Mouse (Mus musculus) heart, embryonic 12.5 days (tissue): ENCODE results near the gene Sptan1. TPM values are rescaled to one million over a fixed set of nuclear protein-coding genes. Genes with fewer than 3 reads are reported as not detected.

ENCODE experiments used
- ATAC-seq: fragments of 200-750 bp; cut with Nextera tagmentation; 2 replicates; pipeline ENCODE4 v1.8.0; 2017; ENCODE audit warnings: moderate TSS enrichment, moderate library complexity; ENCODE audit not compliant: insufficient number of reproducible peaks, low FRiP score
- H3K27ac ChIP-seq: fragments of 300-500 bp; sonication (generic); 2 replicates; pipeline ENCODE4 v1.5.1; 2016; ENCODE audit warnings: mild to moderate bottlenecking, moderate library complexity; ENCODE audit not compliant: poor library complexity, severe bottlenecking
- H3K27me3 ChIP-seq: fragments of 300-500 bp; sonication (generic); replicated peaks from 2 replicates; pipeline ENCODE4 v1.6.1; 2016; ENCODE audit warnings: mild to moderate bottlenecking, moderate library complexity
- H3K36me3 ChIP-seq: fragments of 300-500 bp; sonication (generic); 2 replicates; pipeline ENCODE4 v1.6.1; 2016; ENCODE audit warnings: mild to moderate bottlenecking, moderate library complexity
- H3K4me1 ChIP-seq: fragments of 300-500 bp; sonication (generic); replicated peaks from 2 replicates; pipeline ENCODE4 v1.6.1; 2016; ENCODE audit warnings: mild to moderate bottlenecking
- H3K4me2 ChIP-seq: fragments of 300-500 bp; sonication (generic); 2 replicates; pipeline ENCODE4 v1.6.1; 2016; ENCODE audit warnings: mild to moderate bottlenecking, moderate library complexity
- H3K4me3 ChIP-seq: fragments of 300-500 bp; sonication (generic); 2 replicates; pipeline ENCODE4 v1.5.1; 2016; ENCODE audit warnings: mild to moderate bottlenecking
- H3K9ac ChIP-seq: fragments of 300-500 bp; sonication (generic); 2 replicates; pipeline ENCODE4 v1.6.1; 2016; ENCODE audit warnings: mild to moderate bottlenecking, moderate library complexity
- H3K9me3 ChIP-seq: fragments of 300-500 bp; sonication (generic); replicated peaks from 2 replicates; pipeline ENCODE4 v1.6.1; 2016; ENCODE audit warnings: mild to moderate bottlenecking, moderate library complexity
- WGBS: fragments of 180-500 bp; shearing (Covaris S2); methylation state at CpG from one replicate; pipeline ENCODE4 v1.1.7; 2016; 5-methylcytosine and 5-hydroxymethylcytosine counted together
- polyA plus RNA-seq: library from polyadenylated mRNA; unstranded; fragments of >200 nt; fragmentation: Nextera tagmentation; extraction: Ambion mirVana; gene quantifications from 2 replicates; pipeline ENCODE4 v1.2.1, GENCODE M21; 2016

Sptan1 gene
- polyA plus RNA-seq, 1 experiment from 2014 or later = 124 TPM

DNA sequence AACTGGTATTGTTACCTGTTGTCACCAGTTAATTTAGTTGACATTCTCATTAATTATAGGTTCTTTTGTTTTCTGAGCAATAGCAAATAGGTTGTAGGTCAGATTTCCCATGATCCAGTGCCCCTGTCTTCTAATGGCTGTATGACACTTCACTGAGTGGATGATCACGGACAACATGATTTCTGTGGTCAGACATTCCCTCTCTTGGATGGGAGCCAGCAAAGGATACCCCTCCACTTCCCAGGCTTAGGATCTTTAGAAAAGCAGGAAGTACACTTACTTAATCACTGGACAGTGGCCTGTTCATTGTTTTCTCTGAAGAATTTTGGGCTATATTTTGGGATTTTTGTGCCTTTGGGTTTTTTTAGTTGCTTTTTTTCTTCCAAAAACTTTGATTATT, 43.7 kb downstream of the Sptan1 start:
- WGBS = 43% methylated on average over 1 of the region's 1 CpGs
- H3K4me2 ChIP-seq = no peak overlapping the region
- no peak overlapping the region for H3K27ac ChIP-seq
- H3K9me3 ChIP-seq = no peaks in the 10 kb centered on the region
- peaks cover 96% of the 10 kb centered on the region for H3K36me3 ChIP-seq
- H3K9ac ChIP-seq = no peak overlapping the region
- no peak for ATAC-seq
- H3K4me1 ChIP-seq = no peaks in the 10 kb centered on the region
- no peak overlapping the region for H3K4me3 ChIP-seq
- no peaks in the 10 kb centered on the region for H3K27me3 ChIP-seq

DNA sequence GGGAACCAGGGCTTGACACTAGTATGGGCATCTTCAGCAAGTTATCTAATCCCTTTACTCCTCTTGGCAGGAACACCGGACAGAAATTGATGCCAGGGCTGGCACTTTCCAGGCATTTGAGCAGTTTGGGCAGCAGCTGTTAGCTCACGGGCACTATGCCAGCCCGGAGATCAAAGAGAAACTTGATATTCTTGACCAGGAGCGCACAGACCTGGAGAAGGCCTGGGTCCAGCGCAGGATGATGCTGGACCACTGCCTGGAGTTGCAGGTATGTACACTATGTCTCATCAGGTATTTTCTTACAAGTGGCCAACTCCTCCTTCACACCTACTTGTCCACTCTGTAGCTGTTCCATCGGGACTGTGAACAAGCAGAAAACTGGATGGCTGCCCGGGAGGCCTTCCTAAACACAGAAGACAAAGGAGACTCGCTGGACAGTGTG, 45.5 kb downstream of the Sptan1 start:
- Histone ChIP-seq H3K27me3 (no peaks in the 10 kb centered on the region), H3K4me3 (no peak overlapping the region), H3K4me1 (no peaks in the 10 kb centered on the region), H3K9me3 (no peaks in the 10 kb centered on the region), H3K4me2 (no peak overlapping the region), H3K9ac (no peak overlapping the region), H3K27ac (no peak overlapping the region), H3K36me3 (peaks cover 97% of the 10 kb centered on the region)
- 86% methylated on average over 8 of the region's 8 CpGs for WGBS
- no peak for ATAC-seq

DNA sequence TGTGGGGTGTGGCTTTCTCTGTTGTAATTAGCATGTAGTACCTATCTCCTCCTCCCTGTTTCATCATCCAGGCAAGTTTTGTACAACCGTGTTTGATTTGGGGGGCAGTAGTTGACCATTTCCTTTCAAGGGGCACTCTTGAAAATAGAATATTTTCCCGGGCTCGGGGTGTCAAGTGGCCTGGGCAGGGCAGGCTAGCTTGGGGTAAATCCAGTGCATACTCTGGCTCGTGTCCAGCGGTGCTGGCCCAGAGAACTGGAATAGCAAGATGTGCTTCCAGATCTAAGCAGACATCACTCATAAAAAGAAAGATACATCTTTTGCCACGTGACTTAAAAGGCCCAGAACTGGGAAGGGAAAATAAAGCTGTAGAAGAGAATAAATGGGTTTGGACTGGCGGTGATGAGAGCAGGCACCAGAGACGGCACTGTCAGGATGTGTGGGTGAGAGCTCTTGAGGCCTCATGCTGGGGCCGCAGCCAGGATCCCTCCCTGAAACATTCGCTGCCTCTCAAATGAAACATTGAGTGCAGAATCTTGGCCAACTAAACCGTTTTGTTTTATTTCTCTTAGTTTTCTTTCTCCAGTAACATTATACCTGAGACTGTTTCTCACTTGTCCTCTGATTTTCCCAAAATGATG, 49.1 kb downstream of the Sptan1 start:
- WGBS = 81% methylated on average over 11 of the region's 11 CpGs
- Histone ChIP-seq H3K4me1 (no peaks in the 10 kb centered on the region), H3K9me3 (no peaks in the 10 kb centered on the region), H3K9ac (no peak overlapping the region), H3K27me3 (no peaks in the 10 kb centered on the region), H3K27ac (no peak overlapping the region), H3K4me3 (no peak overlapping the region), H3K36me3 (peaks cover 97% of the 10 kb centered on the region), H3K4me2 (no peak overlapping the region)
- ATAC-seq = no peak

- no peak for ATAC-seq
- no peak overlapping the region for H3K27ac ChIP-seq
- H3K27me3 ChIP-seq = no peaks in the 10 kb centered on the region
- no peaks in the 10 kb centered on the region for H3K4me1 ChIP-seq
- no peaks in the 10 kb centered on the region for H3K9me3 ChIP-seq
- no peak overlapping the region for H3K4me2 ChIP-seq
- H3K4me3 ChIP-seq = no peak overlapping the region
- 80% methylated on average over 4 of the region's 4 CpGs for WGBS
- peaks cover 99% of the 10 kb centered on the region for H3K36me3 ChIP-seq
- H3K9ac ChIP-seq = no peak overlapping the region
Observed at GRCm38 (mm10) chr2:30025454-30025853, 60.1 kb downstream of the Sptan1 start.

GRCm38 (mm10) chr2:30026997-30027396, 61.6 kb downstream of the Sptan1 start:
- ATAC-seq = no peak

GRCm38 (mm10) chr2:30032244-30032846, 67.0 kb downstream of the Sptan1 start:
- Histone ChIP-seq H3K4me1 (no peaks in the 10 kb centered on the region), H3K27ac (no peak overlapping the region), H3K4me2 (no peak overlapping the region), H3K9ac (no peak overlapping the region), H3K4me3 (no peak overlapping the region), H3K27me3 (no peaks in the 10 kb centered on the region), H3K36me3 (peaks cover 65% of the 10 kb centered on the region), H3K9me3 (no peaks in the 10 kb centered on the region)
- ATAC-seq = no peak
- 51% methylated on average over 11 of the region's 11 CpGs for WGBS

More at GRCm38 (mm10) chr2:30026997-30027396, 61.6 kb downstream of the Sptan1 start:
- Histone ChIP-seq H3K27ac (no peak overlapping the region), H3K4me1 (no peaks in the 10 kb centered on the region), H3K9me3 (no peaks in the 10 kb centered on the region), H3K36me3 (peaks cover 100% of the 10 kb centered on the region), H3K4me2 (no peak overlapping the region), H3K27me3 (no peaks in the 10 kb centered on the region), H3K4me3 (no peak overlapping the region), H3K9ac (no peak overlapping the region)
- 89% methylated on average over 5 of the region's 5 CpGs for WGBS

- 67% methylated on average over 6 of the region's 6 CpGs for WGBS
- H3K9ac ChIP-seq = no peak overlapping the region
- no peaks in the 10 kb centered on the region for H3K27me3 ChIP-seq
- no peak overlapping the region for H3K4me2 ChIP-seq
- no peak overlapping the region for H3K4me3 ChIP-seq
- no peaks in the 10 kb centered on the region for H3K4me1 ChIP-seq
- no peaks in the 10 kb centered on the region for H3K9me3 ChIP-seq
- no peak overlapping the region for H3K27ac ChIP-seq
- H3K36me3 ChIP-seq = peaks cover 65% of the 10 kb centered on the region
- ATAC-seq = no peak
Observed at GRCm38 (mm10) chr2:30032957-30033356, 67.6 kb downstream of the Sptan1 start.

- Histone ChIP-seq H3K27me3 (no peaks in the 10 kb centered on the region), H3K36me3 (peaks cover 19% of the 10 kb centered on the region), H3K4me3 (no peak overlapping the region), H3K9ac (no peak overlapping the region), H3K4me2 (no peak overlapping the region), H3K4me1 (peaks cover 6% of the 10 kb centered on the region; the same call in 1 of the 2 replicates), H3K9me3 (no peaks in the 10 kb centered on the region), H3K27ac (no peak overlapping the region)
- no peak for ATAC-seq
- 82% methylated on average over 2 of the region's 2 CpGs for WGBS
Observed at GRCm38 (mm10) chr2:30037762-30038161, 72.4 kb downstream of the Sptan1 start.

GRCm38 (mm10) chr2:30038370-30038769, 73.0 kb downstream of the Sptan1 start:
- Histone ChIP-seq H3K9me3 (no peaks in the 10 kb centered on the region), H3K27me3 (no peaks in the 10 kb centered on the region), H3K36me3 (peaks cover 15% of the 10 kb centered on the region), H3K4me3 (no peak overlapping the region), H3K4me2 (no peak overlapping the region), H3K27ac (no peak overlapping the region), H3K9ac (no peak overlapping the region), H3K4me1 (peaks cover 8% of the 10 kb centered on the region; the same call in 1 of the 2 replicates)
- ATAC-seq = no peak
- 87% methylated on average over 10 of the region's 10 CpGs for WGBS

GRCm38 (mm10) chr2:30039687-30040086, 74.3 kb downstream of the Sptan1 start:
- Histone ChIP-seq H3K4me2 (no peak overlapping the region), H3K4me1 (peaks cover 8% of the 10 kb centered on the region; the same call in 1 of the 2 replicates), H3K27me3 (no peaks in the 10 kb centered on the region), H3K36me3 (peaks cover 17% of the 10 kb centered on the region), H3K9ac (no peak overlapping the region), H3K27ac (no peak overlapping the region), H3K9me3 (no peaks in the 10 kb centered on the region), H3K4me3 (no peak overlapping the region)
- ATAC-seq = no peak

DNA sequence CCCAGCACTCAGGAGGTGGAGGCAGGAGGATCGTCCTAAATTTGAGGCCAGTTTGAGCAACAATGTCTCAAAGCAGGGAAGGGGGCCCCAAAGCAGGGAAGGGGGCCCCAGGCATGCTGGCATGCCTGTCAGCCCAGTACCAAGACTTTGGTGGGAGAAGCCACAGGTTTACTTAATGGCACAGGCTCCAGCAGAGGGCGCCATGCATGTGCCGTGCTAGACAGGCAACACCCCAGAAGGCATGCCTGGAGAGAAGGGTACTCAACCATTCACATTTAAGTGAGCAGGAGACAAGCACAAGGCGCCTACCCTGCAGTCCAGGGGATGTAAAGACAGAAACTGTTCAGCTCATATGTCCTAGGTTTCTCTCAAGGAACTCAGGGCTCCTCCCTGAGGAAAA, 77.1 kb downstream of the Sptan1 start:
- H3K9me3 ChIP-seq = no peaks in the 10 kb centered on the region
- H3K4me3 ChIP-seq = no peak overlapping the region
- H3K4me1 ChIP-seq = peaks cover 8% of the 10 kb centered on the region; the same call in 1 of the 2 replicates
- no peaks in the 10 kb centered on the region for H3K27me3 ChIP-seq
- H3K36me3 ChIP-seq = peaks cover 18% of the 10 kb centered on the region
- ATAC-seq = no peak; the same call in 1 of the 2 replicates
- WGBS = 5% methylated on average over 4 of the region's 4 CpGs
- no peak overlapping the region for H3K4me2 ChIP-seq
- H3K9ac ChIP-seq = 0 out of 2 replicates have a peak overlapping the region, but pooled peaks have one; percentile 11
- no peak overlapping the region for H3K27ac ChIP-seq
